Mouse (Mus musculus) CD8-positive naive resting alpha-beta T cell, adult 2 months (primary cell): ENCODE data around the gene Srsf9.
"Not testable (repeated sequence)": the region's sequence is repeated elsewhere in the genome, so short reads cannot be mapped to it uniquely, and the experiment has no call there.

Experiments
- DNase-seq, 2 experiments: peaks; one replicate each; pipeline ENCODE4 v3.0.0; 2022; ENCODE audit warnings: low read depth in 2 of 2, low spot score in 2 of 2

The Srsf9 gene

GRCm38 (mm10) chr5:115364782-115365181, 37.8 kb downstream of the Srsf9 start:
- DNase-seq: no peak

GRCm38 (mm10) chr5:115371736-115372135, 44.8 kb downstream of the Srsf9 start:
- no peak for DNase-seq

- DNase-seq: no peak
These were observed 46.6 kb downstream of the Srsf9 start for GRCm38 (mm10) chr5:115373441-115374203.

- no peak for DNase-seq
These were observed 47.3 kb downstream of the Srsf9 start for GRCm38 (mm10) chr5:115374204-115374820.

GRCm38 (mm10) chr5:115375436-115375835, 48.5 kb downstream of the Srsf9 start:
- DNase-seq: no peak

GRCm38 (mm10) chr5:115378882-115379281, 51.9 kb downstream of the Srsf9 start:
- not testable (repeated sequence) for DNase-seq
